Mouse (Mus musculus) CH12.LX (cell line): ENCODE measurements around the gene Gm20441. TPM values are rescaled to one million over a fixed set of nuclear protein-coding genes. Genes with fewer than 3 reads are reported as not detected.
A peak's percentile ranks its signal among the peaks of the same experiment; 100 is the strongest.

Experiments
- DNase-seq: peaks from one replicate; pipeline ENCODE4 v3.0.0-alpha.2; 2013; ENCODE audit errors: extremely low read depth
- H3K27ac ChIP-seq: 2 replicates; pipeline ENCODE4 v1.5.1; 2012; ENCODE audit warnings: low read depth, mild to moderate bottlenecking, control low read depth, moderate library complexity; ENCODE audit not compliant: insufficient read depth
- H3K27me3 ChIP-seq: replicated peaks from 2 replicates; pipeline ENCODE3; 2012; ENCODE audit warnings: inconsistent platforms
- H3K36me3 ChIP-seq, 2 experiments: replicated peaks in 1 of 2; 2 replicates each; pipeline versions ENCODE3 to v1.6.1; 2012; ENCODE audit warnings: inconsistent platforms in 1 of 2, low read length in 1 of 2, mild to moderate bottlenecking in 1 of 2, mixed read lengths in 1 of 2, moderate library complexity in 1 of 2; ENCODE audit not compliant: control insufficient read depth in 1 of 2, insufficient read depth in 1 of 2
- H3K4me1 ChIP-seq, 2 experiments: 2 replicates each; pipeline ENCODE4 v1.6.1; 2012; ENCODE audit warnings: inconsistent platforms in 1 of 2, moderate library complexity in 1 of 2; ENCODE audit not compliant: insufficient read depth in 2 of 2, control insufficient read depth in 1 of 2
- H3K4me2 ChIP-seq: 2 replicates; pipeline ENCODE4 v1.6.1; 2012; ENCODE audit warnings: low read depth, mild to moderate bottlenecking, control low read depth; ENCODE audit not compliant: poor library complexity, insufficient read depth, severe bottlenecking
- H3K4me3 ChIP-seq, 3 experiments: fragments of 150-350 bp in 1 of 3; sonication (generic) in 1 of 3; replicated peaks in 1 of 3; 2 replicates each; pipeline versions ENCODE3 to v1.5.1; 2011 to 2012; ENCODE audit warnings: low read depth in 2 of 3, low read length in 2 of 3, mild to moderate bottlenecking in 2 of 3, moderate library complexity in 2 of 3, control low read depth in 1 of 3, improper control_type of control experiment in 1 of 3, inconsistent platforms in 1 of 3, mixed read lengths in 1 of 3; ENCODE audit not compliant: poor library complexity in 1 of 3
- H3K79me2 ChIP-seq: replicated peaks from 2 replicates; pipeline ENCODE4 v1.6.1; 2012; ENCODE audit warnings: mild to moderate bottlenecking, moderate library complexity; ENCODE audit not compliant: control insufficient read depth, poor library complexity, insufficient read depth, severe bottlenecking; ENCODE audit errors: extremely low read depth
- H3K9ac ChIP-seq: 2 replicates; pipeline ENCODE4 v1.6.1; 2012; ENCODE audit warnings: low read depth, mild to moderate bottlenecking, control low read depth, moderate library complexity; ENCODE audit not compliant: insufficient read depth
- H3K9me3 ChIP-seq: replicated peaks from 2 replicates; pipeline ENCODE3; 2012; ENCODE audit warnings: low read length, inconsistent platforms, mixed read lengths
- BHLHE40 ChIP-seq: IDR thresholded peaks from 2 replicates; pipeline ENCODE4 v1.6.1; 2011; ENCODE audit warnings: mild to moderate bottlenecking, low read depth, low read length, improper control_type of control experiment
- CHD2 ChIP-seq: IDR thresholded peaks from 2 replicates; pipeline ENCODE4 v1.6.1; 2011; ENCODE audit warnings: low read length, improper control_type of control experiment
- CTCF ChIP-seq, 2 experiments: IDR thresholded peaks in 1 of 2; conservative IDR thresholded peaks in 1 of 2; 2 replicates each; pipeline ENCODE4 v1.5.1; 2011 to 2012; ENCODE audit warnings: low read depth in 2 of 2, low read length in 2 of 2, improper control_type of control experiment in 1 of 2, inconsistent platforms in 1 of 2, mild to moderate bottlenecking in 1 of 2, moderate library complexity in 1 of 2
- E2F4 ChIP-seq: IDR thresholded peaks from 2 replicates; pipeline ENCODE4 v1.6.1; 2011; ENCODE audit warnings: low read depth, low read length, improper control_type of control experiment; ENCODE audit not compliant: insufficient replicate concordance
- EP300 ChIP-seq: IDR thresholded peaks from 2 replicates; pipeline ENCODE4 v1.6.1; 2011; ENCODE audit warnings: low read length, improper control_type of control experiment
- ETS1 ChIP-seq: conservative IDR thresholded peaks from 2 replicates; pipeline ENCODE4 v1.6.1; 2012; ENCODE audit warnings: low read depth, mild to moderate bottlenecking, inconsistent platforms, low read length, improper control_type of control experiment, moderate library complexity
- IRF4 ChIP-seq: IDR thresholded peaks from 2 replicates; pipeline ENCODE4 v1.6.1; 2014; ENCODE audit warnings: low read depth, mild to moderate bottlenecking, inconsistent platforms, low read length, improper control_type of control experiment
- JUN ChIP-seq: IDR thresholded peaks from 2 replicates; pipeline ENCODE4 v1.6.1; 2011; ENCODE audit warnings: low read depth, mild to moderate bottlenecking, low read length, improper control_type of control experiment, moderate library complexity; ENCODE audit not compliant: insufficient read depth
- JUND ChIP-seq: conservative IDR thresholded peaks from 2 replicates; pipeline ENCODE4 v1.6.1; 2011; ENCODE audit warnings: low read depth, low read length, improper control_type of control experiment
- KAT2A ChIP-seq: IDR thresholded peaks from 2 replicates; pipeline ENCODE4 v1.6.1; 2012; ENCODE audit warnings: low read length, improper control_type of control experiment, inconsistent platforms; ENCODE audit not compliant: insufficient replicate concordance
- MAFK ChIP-seq: IDR thresholded peaks from 2 replicates; pipeline ENCODE4 v1.6.1; 2011; ENCODE audit warnings: low read length, improper control_type of control experiment; ENCODE audit not compliant: insufficient replicate concordance
- MAZ ChIP-seq: IDR thresholded peaks from 2 replicates; pipeline ENCODE4 v1.6.1; 2012; ENCODE audit warnings: low read depth, mild to moderate bottlenecking, inconsistent platforms, low read length, improper control_type of control experiment, moderate library complexity
- MEF2A ChIP-seq: IDR thresholded peaks from 2 replicates; pipeline ENCODE4 v1.6.1; 2014; ENCODE audit warnings: low read depth, mild to moderate bottlenecking, inconsistent platforms, low read length, improper control_type of control experiment, borderline replicate concordance
- MYC ChIP-seq: IDR thresholded peaks from 2 replicates; pipeline ENCODE4 v1.6.1; 2011; ENCODE audit warnings: low read depth, mild to moderate bottlenecking, improper control_type of control experiment, low read length
- NELFE ChIP-seq: IDR thresholded peaks from 2 replicates; pipeline ENCODE4 v1.6.1; 2011; ENCODE audit warnings: low read depth, low read length, improper control_type of control experiment
- POLR2A ChIP-seq: IDR thresholded peaks from 2 replicates; pipeline ENCODE4 v1.6.1; 2011; ENCODE audit warnings: low read depth, mild to moderate bottlenecking, improper control_type of control experiment, low read length
- RAD21 ChIP-seq: IDR thresholded peaks from 2 replicates; pipeline ENCODE4 v1.6.1; 2011; ENCODE audit warnings: low read depth, mild to moderate bottlenecking, low read length, improper control_type of control experiment, moderate library complexity
- SIN3A ChIP-seq: IDR thresholded peaks from 2 replicates; pipeline ENCODE4 v1.6.1; 2012; ENCODE audit warnings: low read length, improper control_type of control experiment, inconsistent platforms
- SMC3 ChIP-seq: IDR thresholded peaks from 2 replicates; pipeline ENCODE4 v1.6.1; 2011; ENCODE audit warnings: low read depth, low read length, improper control_type of control experiment
- TBP ChIP-seq: conservative IDR thresholded peaks from 2 replicates; pipeline ENCODE4 v1.6.1; 2011; ENCODE audit warnings: low read depth, low read length, improper control_type of control experiment
- TCF12 ChIP-seq: IDR thresholded peaks from 2 replicates; pipeline ENCODE4 v1.6.1; 2014; ENCODE audit warnings: low read depth, mild to moderate bottlenecking, inconsistent platforms, low read length, improper control_type of control experiment
- UBTF ChIP-seq: IDR thresholded peaks from 2 replicates; pipeline ENCODE4 v1.6.1; 2012; ENCODE audit warnings: low read depth, mild to moderate bottlenecking, inconsistent platforms, low read length, improper control_type of control experiment, moderate library complexity
- dilution Hi-C: fragments of 300-500 bp; cut with MboI; formaldehyde crosslinking; loops from 2 replicates; pipeline ENCODE4 v1.14.3; 2020; ENCODE audit warnings: low sequenced_read_pairs; ENCODE audit not compliant: extremely low pct_unique_long_range_greater_than_20kb, extremely low pct_ligation_motif_present
- in situ Hi-C: fragments of 300-500 bp; cut with MboI; formaldehyde crosslinking; loops from 3 replicates; pipeline ENCODE4 v1.14.3; 2019; ENCODE audit warnings: low sequenced_read_pairs, low pct_ligation_motif_present, low pct_unique_long_range_greater_than_20kb, mixed read lengths
- polyA plus RNA-seq: library from polyadenylated mRNA; unstranded; fragments of >175 nt; gene quantifications from 2 replicates; pipeline ENCODE4 v1.2.1, GENCODE M21; 2012; ENCODE audit warnings: low read depth; ENCODE audit not compliant: insufficient read length
- total RNA-seq, 2 experiments: library from RNA; depleted of rRNA; stranded (reverse); fragments of 300-350 nt in 1 of 2; fragments of >200 nt in 1 of 2; gene quantifications; 2 replicates each; pipeline ENCODE4 v1.2.3; 2012 to 2014

The Gm20441 gene
- total and polyA plus RNA-seq, 3 experiments, result 0.68 TPM; not detected in 2

DNA sequence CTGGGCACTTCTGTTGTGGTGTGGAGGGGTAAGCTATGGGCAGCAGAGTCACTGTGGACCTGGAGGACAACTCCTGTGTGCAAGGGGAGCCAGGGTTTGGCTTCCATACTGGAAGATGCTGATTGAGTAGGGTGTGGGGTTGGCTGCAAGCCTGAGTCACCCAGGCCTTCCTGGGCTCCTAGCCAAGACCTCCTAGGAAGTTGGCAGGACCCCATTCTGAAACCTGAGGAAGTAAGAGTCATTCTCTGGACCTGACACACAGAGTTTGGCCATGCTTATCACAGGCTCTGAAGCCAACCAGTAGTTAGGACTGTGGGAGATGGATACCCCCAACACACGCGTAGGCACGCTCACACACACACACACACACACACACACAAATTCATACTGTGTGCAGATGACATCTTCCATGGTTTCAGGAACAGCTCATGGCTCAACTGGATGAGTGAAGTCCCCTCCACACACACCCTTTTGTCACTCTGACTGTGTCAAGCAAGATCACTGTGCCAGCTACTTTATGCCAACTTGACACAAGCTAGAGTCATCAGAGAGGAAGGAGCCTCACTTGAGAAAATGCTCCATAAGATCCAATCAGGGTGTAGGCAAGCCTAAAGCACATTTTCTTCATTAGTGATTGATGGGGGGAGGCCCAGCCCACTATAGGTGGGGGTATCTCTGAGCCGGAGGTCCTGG lies 47.1 kb upstream of the Gm20441 start:
- dilution Hi-C loops (no loop called here), in situ Hi-C loops (loop anchor here (5.0 kb wide), 1 partner anchor 46 kb away; the partner anchor contains the start of genes Gm20441 and Gstt3)
- peaks cover 36% of the 10 kb centered on the region for H3K9me3 ChIP-seq
- no peak for TF ChIP-seq KAT2A
- no peak for TF ChIP-seq MAZ
- no peak for TF ChIP-seq CTCF (conservative IDR thresholded peaks at IDR 0.05 in 1 of 2, IDR thresholded peaks at IDR 0.05 in 1 of 2; ENCODE audit: low read depth in 2 of 2, low read length in 2 of 2)
- no peak for TF ChIP-seq MYC
- TF ChIP-seq NELFE, result no peak
- no peak for TF ChIP-seq BHLHE40
- no peak for TF ChIP-seq POLR2A
- H3K36me3 ChIP-seq, result peaks cover 0 to 12% of the 10 kb centered on the region in 2 experiments
- H3K79me2 ChIP-seq, result no peaks in the 10 kb centered on the region
- no peak overlapping the region for H3K27ac ChIP-seq
- no peak overlapping the region for H3K9ac ChIP-seq
- no peak for DNase-seq
- no peak overlapping the region for H3K4me2 ChIP-seq
- H3K27me3 ChIP-seq, result no peaks in the 10 kb centered on the region
- H3K4me3 ChIP-seq, result no peak overlapping the region
- H3K4me1 ChIP-seq, result peaks cover 3 to 53% of the 10 kb centered on the region in 2 experiments; a peak in 2 of 4 replicates

GRCm38 (mm10) chr10:75824530-75824929 lies 43.8 kb upstream of the Gm20441 start:
- no peak overlapping the region for H3K4me3 ChIP-seq
- DNase-seq, result peak; percentile 90
- peaks cover 49% of the 10 kb centered on the region for H3K9me3 ChIP-seq
- in situ Hi-C loops, result no loop called here
- H3K27me3 ChIP-seq, result no peaks in the 10 kb centered on the region
- peaks cover 0 to 11% of the 10 kb centered on the region in 2 experiments for H3K36me3 ChIP-seq
- dilution Hi-C loops, result no loop called here
- peak overlapping the region; percentile 93; the same call in 1 of the 2 replicates for H3K27ac ChIP-seq
- H3K4me2 ChIP-seq, result no peak overlapping the region
- TF ChIP-seq MYC, result 0 out of 2 replicates have a peak, but pooled peaks have one; percentile 27
- TF ChIP-seq CHD2, result peak; percentile 93
- no peak for TF ChIP-seq NELFE
- TF ChIP-seq SIN3A, result peak; percentile 78; the same call in 1 of the 2 replicates
- peak; percentile 58; the same call in 1 of the 2 replicates for TF ChIP-seq ETS1
- TF ChIP-seq KAT2A, result no peak
- TF ChIP-seq JUN, result peak; percentile 93
- TF ChIP-seq MEF2A, result peak; percentile 85
- peak; percentile 93 for TF ChIP-seq JUND
- TF ChIP-seq E2F4, result no peak
- TF ChIP-seq IRF4, result peak; percentile 85
- no peak; the same call in 1 of the 2 replicates for TF ChIP-seq RAD21
- TF ChIP-seq TCF12, result peak; percentile 96
- no peak; the same call in 1 of the 2 replicates for TF ChIP-seq SMC3
- no peak for TF ChIP-seq MAFK
- no peak for TF ChIP-seq UBTF
- no peak for TF ChIP-seq TBP
- TF ChIP-seq BHLHE40, result peak; percentile 74
- peak; percentile 97 for TF ChIP-seq EP300
- TF ChIP-seq, all 38 proteins: peak for 11
- H3K4me1 ChIP-seq, result peaks cover 0 to 43% of the 10 kb centered on the region in 2 experiments; a peak in 2 of 4 replicates
- H3K9ac ChIP-seq, result no peak overlapping the region
- no peaks in the 10 kb centered on the region for H3K79me2 ChIP-seq
